Mouse (Mus musculus): ENCODE data around the gene Ppp2r2d. TPM values are rescaled to one million over a fixed set of nuclear protein-coding genes. Genes with fewer than 3 reads are reported as not detected.

The Ppp2r2d gene
- polyA plus RNA-seq, 1 experiment from 2014 or later, result 28.4 TPM

Other genes with a start within 250 kb of the Ppp2r2d start
- 11.9 and 15.2 TPM in 2 replicates for gene Mapk1ip1, start 194 bp downstream of the Ppp2r2d start, polyA plus RNA-seq (2015; fragmentation: Nextera tagmentation; extraction: Ambion mirVana)
- gene Bnip3, start 63.4 kb downstream of the Ppp2r2d start, polyA plus RNA-seq (2015; fragmentation: Nextera tagmentation; extraction: Ambion mirVana), result 187 and 248 TPM in 2 replicates
- gene Jakmip3, start 94.7 kb downstream of the Ppp2r2d start, polyA plus RNA-seq (2015; fragmentation: Nextera tagmentation; extraction: Ambion mirVana), result 0.06 TPM in 1 of 2 replicates, not detected in the other
- 3.3 and 3.6 TPM in 2 replicates for gene Dpysl4, start 239.9 kb downstream of the Ppp2r2d start, polyA plus RNA-seq (2015; fragmentation: Nextera tagmentation; extraction: Ambion mirVana)